Mouse (Mus musculus): Measurements from ENCODE around the gene Zfp74. TPM values are rescaled to one million over a fixed set of nuclear protein-coding genes. Genes with fewer than 3 reads are reported as not detected.

Gene Zfp74
- polyA plus RNA-seq, 1 experiment from 2014 or later, result 1.8 TPM

DNA sequence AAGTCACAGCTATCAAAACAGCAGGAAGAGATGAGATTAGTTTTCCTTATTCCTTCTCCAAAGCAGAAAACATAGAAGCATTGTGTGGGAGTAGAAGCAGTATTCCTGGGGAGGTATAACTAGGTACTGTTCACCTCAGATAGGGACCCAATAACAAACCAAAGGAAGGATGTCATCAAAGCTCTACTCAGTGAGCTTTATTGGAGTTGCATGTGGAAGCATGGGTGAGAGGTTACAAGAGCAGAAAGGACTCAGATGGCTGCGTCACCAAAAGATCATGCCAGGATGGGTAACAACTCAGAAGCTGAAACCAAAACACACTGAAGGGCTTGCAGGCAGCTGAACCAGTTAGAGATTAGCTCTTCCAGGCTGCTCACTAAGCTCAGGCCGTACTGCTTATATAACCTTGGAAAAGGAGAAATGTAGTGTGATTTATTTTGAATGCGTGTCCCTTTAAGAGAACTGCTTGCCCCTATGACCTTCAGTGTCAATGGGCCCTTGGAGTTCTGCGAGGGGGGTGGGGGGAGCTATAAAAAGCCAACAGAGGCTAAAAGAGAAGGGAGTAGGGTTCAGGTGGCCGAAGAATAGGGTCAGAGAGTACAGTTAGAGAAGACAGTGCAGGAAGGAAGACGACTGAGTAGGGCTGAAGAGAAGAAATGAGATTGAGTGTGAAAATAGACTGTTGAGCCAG is 36.4 kb downstream of the Zfp74 start:
- no peak overlapping the region for H3K9ac ChIP-seq (replicated peaks)
- no peak overlapping the region for H3K4me3 ChIP-seq (ENCODE audit: low read depth, low read length)
- peaks cover 8% of the 10 kb centered on the region; the same call in 1 of the 2 replicates for H3K9me3 ChIP-seq (ENCODE audit: low read length)
- H3K36me3 ChIP-seq (replicated peaks; ENCODE audit: insufficient read depth, low read length), result peaks cover 12% of the 10 kb centered on the region
- ATAC-seq (no peak), DNase-seq (no peak)
- TF ChIP-seq CTCF (IDR thresholded peaks at IDR 0.05; ENCODE audit: low read depth) (no peak), EP300 (IDR thresholded peaks at IDR 0.05; ENCODE audit: low read depth) (no peak)
- no peaks in the 10 kb centered on the region for H3K4me1 ChIP-seq (ENCODE audit: insufficient read depth)
- 48% methylated on average over 6 of the region's 6 CpGs for WGBS (ENCODE audit: insufficient replicate concordance)
- no peak overlapping the region for H3K27ac ChIP-seq (ENCODE audit: low read depth)
- no peak overlapping the region for H3K4me2 ChIP-seq (ENCODE audit: low read depth, low read length)
- H3K27me3 ChIP-seq (ENCODE audit: insufficient read depth, low read length), result no peaks in the 10 kb centered on the region

DNA sequence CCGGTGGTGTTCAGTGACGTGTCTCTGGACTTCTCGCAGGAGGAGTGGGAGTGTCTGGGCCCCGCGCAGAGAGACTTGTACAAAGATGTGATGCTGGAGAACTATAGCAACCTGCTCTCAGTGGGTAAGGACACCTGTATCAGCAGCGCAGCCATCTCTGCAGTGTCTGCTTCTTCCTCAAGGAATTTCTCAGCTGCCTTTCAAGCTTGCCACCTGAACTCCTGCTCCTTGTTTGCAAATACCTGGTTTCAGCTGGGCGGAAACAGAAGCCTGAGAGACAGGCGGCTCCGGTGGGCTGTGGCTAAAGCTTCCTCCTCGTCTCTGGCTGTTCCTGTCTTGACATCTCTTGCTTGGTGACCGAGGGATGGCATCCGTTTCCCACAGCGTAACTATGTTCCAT is 41.7 kb downstream of the Zfp74 start:
- H3K9ac ChIP-seq (replicated peaks), result no peak overlapping the region

DNA sequence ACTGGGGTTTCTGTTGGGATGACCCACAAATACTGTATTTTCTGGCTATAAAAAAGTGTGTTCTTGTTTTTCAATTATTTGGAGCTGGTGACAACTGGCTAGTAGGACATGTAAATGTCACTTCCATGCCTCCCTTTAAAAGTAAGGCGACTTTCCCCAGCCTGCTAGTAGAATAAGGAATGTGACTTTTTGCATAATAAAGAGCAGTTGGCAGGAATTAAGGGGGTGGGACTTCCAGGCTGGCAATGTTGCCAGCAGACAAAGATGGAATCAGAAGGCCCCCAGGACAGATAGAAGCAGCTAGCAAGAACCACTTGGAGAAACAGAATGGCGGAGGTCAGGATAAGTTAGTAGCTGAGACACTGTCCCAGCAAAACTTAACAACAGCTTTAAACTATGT is 43.6 kb downstream of the Zfp74 start:
- H3K27me3 ChIP-seq (ENCODE audit: insufficient read depth, low read length), result no peaks in the 10 kb centered on the region
- H3K4me3 ChIP-seq (ENCODE audit: low read depth, low read length), result no peak overlapping the region
- H3K9me3 ChIP-seq (ENCODE audit: low read length), result peaks cover 4% of the 10 kb centered on the region; the same call in 1 of the 2 replicates
- ATAC-seq (no peak), DNase-seq (no peak)
- TF ChIP-seq EP300 (IDR thresholded peaks at IDR 0.05; ENCODE audit: low read depth) (no peak), CTCF (IDR thresholded peaks at IDR 0.05; ENCODE audit: low read depth) (no peak)
- H3K36me3 ChIP-seq (replicated peaks; ENCODE audit: insufficient read depth, low read length), result peaks cover 12% of the 10 kb centered on the region
- H3K4me1 ChIP-seq (ENCODE audit: insufficient read depth), result 0 out of 2 replicates have a peak, but pooled peaks cover 3% of the 10 kb centered on the region
- WGBS (ENCODE audit: insufficient replicate concordance), result 75% methylated on average over 2 of the region's 2 CpGs
- no peak overlapping the region for H3K27ac ChIP-seq (ENCODE audit: low read depth)
- no peak overlapping the region for H3K9ac ChIP-seq (replicated peaks)
- no peak overlapping the region for H3K4me2 ChIP-seq (ENCODE audit: low read depth, low read length)

More for the DNA sequence above, 41.7 kb downstream of the Zfp74 start:
- no peak overlapping the region for H3K27ac ChIP-seq (ENCODE audit: low read depth)
- no peaks in the 10 kb centered on the region for H3K27me3 ChIP-seq (ENCODE audit: insufficient read depth, low read length)
- H3K36me3 ChIP-seq (replicated peaks; ENCODE audit: insufficient read depth, low read length), result peaks cover 18% of the 10 kb centered on the region
- TF ChIP-seq EP300 (IDR thresholded peaks at IDR 0.05; ENCODE audit: low read depth), result no peak
- no peak for TF ChIP-seq CTCF (IDR thresholded peaks at IDR 0.05; ENCODE audit: low read depth)
- ATAC-seq (no peak), DNase-seq (no peak)
- H3K4me1 ChIP-seq (ENCODE audit: insufficient read depth), result no peaks in the 10 kb centered on the region
- no peak overlapping the region for H3K4me2 ChIP-seq (ENCODE audit: low read depth, low read length)
- peaks cover 8% of the 10 kb centered on the region; the same call in 1 of the 2 replicates for H3K9me3 ChIP-seq (ENCODE audit: low read length)
- 88% methylated on average over 13 of the region's 13 CpGs for WGBS (ENCODE audit: insufficient replicate concordance)
- no peak overlapping the region for H3K4me3 ChIP-seq (ENCODE audit: low read depth, low read length)

DNA sequence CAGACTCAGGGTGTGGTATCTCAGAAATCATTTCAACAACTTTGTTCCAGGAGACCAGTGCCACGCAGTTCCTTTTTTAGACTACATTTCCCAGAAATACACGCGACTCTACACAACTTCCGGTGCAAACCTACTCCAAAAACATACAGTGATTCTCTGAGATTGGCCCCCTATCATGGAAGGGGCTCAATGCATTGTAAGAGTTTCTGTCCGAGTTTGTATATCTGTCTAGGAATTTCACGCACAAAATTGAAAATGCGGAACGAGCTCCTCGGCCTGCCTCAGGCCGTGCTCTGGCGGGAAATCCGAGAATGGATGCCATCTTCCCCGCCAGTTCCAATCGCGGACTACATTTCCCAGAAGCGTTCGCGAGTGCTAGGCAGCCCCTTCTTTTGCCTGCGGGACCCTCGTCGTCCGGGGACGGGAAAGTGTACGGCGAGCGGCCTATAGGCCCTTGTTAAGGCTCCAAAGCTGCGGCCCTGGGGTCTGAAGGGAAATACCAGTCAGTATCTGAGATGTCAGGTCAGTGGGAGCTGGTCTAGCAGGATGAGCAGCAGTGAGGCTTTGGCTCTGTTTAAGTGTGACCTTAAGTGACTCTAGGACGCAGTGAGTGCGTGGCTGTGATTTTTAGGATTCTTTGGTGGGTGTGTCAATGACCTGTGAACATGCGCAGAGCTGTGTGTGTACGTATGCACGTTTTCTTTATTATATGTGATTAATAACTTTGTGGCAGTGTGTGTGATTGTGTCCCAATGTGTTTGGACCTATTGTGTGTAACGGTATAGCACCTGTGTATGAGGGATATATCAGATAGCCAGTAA is 45.5 kb downstream of the Zfp74 start, which contains the start of gene Zfp383:
TSS of gene Zfp383 (plus strand) at position 94 of the 821 bp plus-strand sequence.
- Histone ChIP-seq H3K27ac (ENCODE audit: low read depth) (peak within 1 kb of the TSS; percentile 41), H3K27me3 (ENCODE audit: insufficient read depth, low read length) (no peaks in the 10 kb centered on the region), H3K4me3 (ENCODE audit: low read depth, low read length) (peak within 1 kb of the TSS; percentile 65), H3K4me2 (ENCODE audit: low read depth, low read length) (peak within 1 kb of the TSS; percentile 70), H3K9ac (replicated peaks) (peak within 1 kb of the TSS; percentile 60), H3K9me3 (ENCODE audit: low read length) (no peaks in the 10 kb centered on the region), H3K4me1 (ENCODE audit: insufficient read depth) (0 out of 2 replicates have a peak, but pooled peaks cover 3% of the 10 kb centered on the region), H3K36me3 (replicated peaks; ENCODE audit: insufficient read depth, low read length) (peaks cover 7% of the 10 kb centered on the region)
- peak; percentile 72 for ATAC-seq
- 1% methylated on average over 33 of the region's 33 CpGs for WGBS (ENCODE audit: insufficient replicate concordance)
- 0 out of 2 replicates have a peak, but pooled peaks have one; percentile 27 for TF ChIP-seq EP300 (IDR thresholded peaks at IDR 0.05; ENCODE audit: low read depth)
- no peak for TF ChIP-seq CTCF (IDR thresholded peaks at IDR 0.05; ENCODE audit: low read depth)
- peak; percentile 84 for DNase-seq

DNA sequence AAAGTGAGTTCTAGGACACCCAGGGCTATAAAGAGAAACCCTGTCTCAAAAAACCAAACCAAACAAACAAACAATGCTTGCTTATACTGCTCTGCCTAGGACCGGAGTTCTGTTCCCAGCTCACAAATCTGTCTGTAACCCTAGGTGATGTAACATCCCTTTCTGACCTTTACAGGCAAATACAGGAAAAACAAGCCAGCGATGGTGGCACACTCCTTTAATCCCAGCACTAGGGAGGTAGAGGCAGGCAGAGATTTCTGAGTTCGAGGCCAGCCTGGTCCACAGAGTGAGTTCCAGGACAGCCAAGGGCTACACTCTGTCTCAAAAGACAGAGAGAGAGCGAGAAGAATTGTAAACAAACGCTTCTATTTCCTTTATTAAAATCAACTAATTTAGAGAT is 46.7 kb downstream of the Zfp74 start:
- Histone ChIP-seq H3K9ac (replicated peaks) (no peak overlapping the region), H3K27me3 (ENCODE audit: insufficient read depth, low read length) (no peaks in the 10 kb centered on the region), H3K4me2 (ENCODE audit: low read depth, low read length) (no peak overlapping the region), H3K27ac (ENCODE audit: low read depth) (no peak overlapping the region), H3K36me3 (replicated peaks; ENCODE audit: insufficient read depth, low read length) (peaks cover 7% of the 10 kb centered on the region; the same call in 1 of the 2 replicates), H3K4me1 (ENCODE audit: insufficient read depth) (0 out of 2 replicates have a peak, but pooled peaks cover 3% of the 10 kb centered on the region), H3K4me3 (ENCODE audit: low read depth, low read length) (no peak overlapping the region), H3K9me3 (ENCODE audit: low read length) (no peaks in the 10 kb centered on the region)
- ATAC-seq (no peak), DNase-seq (no peak)
- TF ChIP-seq EP300 (IDR thresholded peaks at IDR 0.05; ENCODE audit: low read depth), result no peak
- TF ChIP-seq CTCF (IDR thresholded peaks at IDR 0.05; ENCODE audit: low read depth), result no peak
- 82% methylated on average over 5 of the region's 5 CpGs for WGBS (ENCODE audit: insufficient replicate concordance)

DNA sequence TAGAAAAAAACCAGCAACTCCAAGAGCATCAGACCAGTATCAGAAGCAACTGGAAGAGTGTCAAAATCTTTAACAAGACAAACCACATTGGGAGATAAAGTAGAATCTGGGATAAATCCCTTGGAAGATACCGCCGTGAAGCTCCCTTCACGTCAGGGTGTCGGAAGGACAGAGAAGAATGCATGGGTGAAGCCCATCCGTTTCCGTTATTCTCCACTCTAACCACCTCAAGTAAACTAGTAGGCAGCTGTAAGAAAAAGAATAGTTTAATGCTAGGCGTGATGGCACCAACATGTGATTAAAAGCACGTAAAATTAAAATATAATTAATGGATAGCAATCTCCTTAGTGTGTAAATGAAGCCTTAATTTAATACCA is 47.2 kb downstream of the Zfp74 start:
- WGBS (ENCODE audit: insufficient replicate concordance), result 31% methylated on average over 8 of the region's 8 CpGs
- peak overlapping the region; percentile 92; the same call in 1 of the 2 replicates for H3K27ac ChIP-seq (ENCODE audit: low read depth)
- H3K4me3 ChIP-seq (ENCODE audit: low read depth, low read length), result peak overlapping the region; percentile 69
- TF ChIP-seq EP300 (IDR thresholded peaks at IDR 0.05; ENCODE audit: low read depth) (no peak), CTCF (IDR thresholded peaks at IDR 0.05; ENCODE audit: low read depth) (no peak)
- DNase-seq, result no peak
- H3K4me2 ChIP-seq (ENCODE audit: low read depth, low read length), result peak overlapping the region; percentile 89
- no peak overlapping the region for H3K9ac ChIP-seq (replicated peaks)
- 0 out of 2 replicates have a peak, but pooled peaks cover 3% of the 10 kb centered on the region for H3K4me1 ChIP-seq (ENCODE audit: insufficient read depth)
- no peak for ATAC-seq
- H3K36me3 ChIP-seq (replicated peaks; ENCODE audit: insufficient read depth, low read length), result peaks cover 4% of the 10 kb centered on the region; the same call in 1 of the 2 replicates
- no peaks in the 10 kb centered on the region for H3K9me3 ChIP-seq (ENCODE audit: low read length)
- H3K27me3 ChIP-seq (ENCODE audit: insufficient read depth, low read length), result no peaks in the 10 kb centered on the region

Data from liver, postnatal 0 days (tissue).